Mouse (Mus musculus) CH12F3 (cell line): ENCODE results near the gene Vps37d.

ENCODE experiments used
- in situ Hi-C: fragments of 300-500 bp; cut with MboI; formaldehyde crosslinking; loops from 2 replicates; pipeline ENCODE4 v1.14.3; 2020; ENCODE audit warnings: low sequenced_read_pairs

Vps37d gene

DNA sequence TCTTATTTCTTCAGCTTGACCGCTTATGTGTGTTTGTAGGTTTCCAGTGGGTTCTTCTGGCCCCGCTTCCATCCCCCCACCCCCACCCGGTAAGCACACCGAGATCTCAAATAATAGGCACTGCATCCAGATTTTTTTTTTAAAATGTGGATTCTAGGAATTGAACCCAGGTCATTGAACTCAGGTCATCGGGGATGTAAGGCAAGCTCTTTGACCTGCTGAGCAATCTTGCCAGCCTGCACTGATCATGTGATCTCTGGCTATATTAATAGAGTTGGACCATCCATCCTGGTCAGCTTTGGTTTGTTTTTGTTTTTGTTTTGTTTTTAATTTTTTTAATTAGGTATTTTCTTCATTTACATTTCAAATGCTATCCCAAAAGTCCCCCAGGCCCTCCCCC lies 45.5 kb downstream of the Vps37d start:
- in situ Hi-C loops, result no loop called here

DNA sequence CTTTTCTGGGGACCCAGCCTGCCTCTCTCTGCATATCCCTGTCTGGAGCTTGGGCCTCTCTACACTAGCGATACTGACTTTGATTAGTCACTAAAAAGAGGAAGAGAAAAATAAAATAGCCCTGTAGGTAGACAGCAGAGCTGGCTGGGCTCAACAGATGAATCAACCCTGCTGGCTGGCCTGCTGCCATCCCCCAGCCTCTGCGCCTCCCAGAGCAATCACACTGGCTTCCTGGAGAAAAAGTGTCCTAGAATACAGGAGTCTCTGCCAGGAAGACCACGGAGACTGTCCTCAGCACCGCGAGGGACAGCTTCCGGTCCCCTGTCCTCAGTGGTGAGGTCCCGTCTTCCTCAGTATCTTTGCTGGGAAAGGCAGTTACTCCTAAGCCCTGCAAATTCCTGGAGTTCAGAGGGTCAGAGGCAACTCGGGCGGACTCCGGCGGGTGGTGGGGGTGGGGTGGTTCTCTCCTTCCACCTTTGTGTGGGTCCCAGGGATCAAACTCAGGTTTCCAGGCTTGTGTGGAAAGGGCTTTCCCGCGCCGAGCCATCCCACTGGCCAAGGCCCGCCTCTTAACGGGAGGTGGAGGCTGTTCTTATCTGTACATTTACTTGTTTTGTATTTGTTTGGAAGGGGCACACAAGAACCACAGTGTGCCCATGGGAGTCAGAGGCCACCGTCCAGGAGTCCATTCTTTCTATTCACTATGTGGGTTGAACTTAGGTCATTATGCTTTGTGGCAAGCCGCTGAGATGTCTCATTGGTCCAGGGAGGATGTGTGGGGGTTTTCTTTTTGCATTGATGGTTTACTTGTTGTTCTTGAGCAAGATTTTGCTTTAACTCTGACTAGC lies 48.8 kb downstream of the Vps37d start:
- in situ Hi-C loops, result no loop called here

DNA sequence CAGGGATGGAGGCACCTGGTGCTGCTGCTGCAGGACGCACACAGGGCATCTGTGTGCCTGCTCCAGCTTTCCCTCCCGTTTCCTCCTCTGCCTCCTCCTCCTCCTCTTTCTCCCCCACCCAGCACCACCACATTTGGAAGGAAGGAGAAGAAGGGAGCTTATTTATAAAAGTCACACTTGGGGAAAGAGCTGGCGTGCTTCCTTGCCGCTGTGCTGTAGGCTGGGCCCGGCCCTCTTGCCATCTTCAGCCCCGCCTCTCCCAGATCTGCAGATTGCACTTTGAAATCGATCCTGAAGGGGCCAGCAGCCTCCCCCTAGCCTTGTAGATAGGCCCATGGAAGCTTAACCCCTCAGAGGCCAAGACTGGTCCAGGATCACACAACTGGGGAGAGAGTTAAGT lies 52.2 kb downstream of the Vps37d start:
- in situ Hi-C loops, result no loop called here

DNA sequence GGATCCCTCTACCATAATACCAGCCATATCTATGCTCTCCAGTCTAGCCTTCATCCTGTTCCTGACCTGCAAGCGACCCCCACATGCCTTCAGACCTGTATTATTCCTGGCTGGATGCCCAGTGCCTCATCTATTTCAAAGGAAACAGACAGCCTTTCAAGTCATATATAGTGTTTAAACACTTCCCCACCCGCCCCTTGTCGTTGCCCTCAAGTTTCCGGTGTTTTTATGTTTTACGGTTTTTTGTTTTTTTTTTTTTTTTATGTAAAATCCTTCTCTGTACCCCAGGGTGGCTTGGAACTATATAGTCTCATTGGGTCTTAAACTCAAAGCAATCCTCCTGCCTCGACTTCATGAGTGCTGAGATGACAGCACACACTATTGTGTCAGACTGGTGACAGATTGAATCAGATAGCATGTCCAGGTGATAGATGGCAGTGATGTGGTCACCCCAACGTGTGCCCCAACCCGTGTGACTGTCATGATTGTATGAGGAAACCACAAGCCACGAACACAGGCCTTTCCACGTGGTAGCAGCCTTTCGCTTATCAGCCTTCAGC lies 53.3 kb downstream of the Vps37d start:
- in situ Hi-C loops, result no loop called here

DNA sequence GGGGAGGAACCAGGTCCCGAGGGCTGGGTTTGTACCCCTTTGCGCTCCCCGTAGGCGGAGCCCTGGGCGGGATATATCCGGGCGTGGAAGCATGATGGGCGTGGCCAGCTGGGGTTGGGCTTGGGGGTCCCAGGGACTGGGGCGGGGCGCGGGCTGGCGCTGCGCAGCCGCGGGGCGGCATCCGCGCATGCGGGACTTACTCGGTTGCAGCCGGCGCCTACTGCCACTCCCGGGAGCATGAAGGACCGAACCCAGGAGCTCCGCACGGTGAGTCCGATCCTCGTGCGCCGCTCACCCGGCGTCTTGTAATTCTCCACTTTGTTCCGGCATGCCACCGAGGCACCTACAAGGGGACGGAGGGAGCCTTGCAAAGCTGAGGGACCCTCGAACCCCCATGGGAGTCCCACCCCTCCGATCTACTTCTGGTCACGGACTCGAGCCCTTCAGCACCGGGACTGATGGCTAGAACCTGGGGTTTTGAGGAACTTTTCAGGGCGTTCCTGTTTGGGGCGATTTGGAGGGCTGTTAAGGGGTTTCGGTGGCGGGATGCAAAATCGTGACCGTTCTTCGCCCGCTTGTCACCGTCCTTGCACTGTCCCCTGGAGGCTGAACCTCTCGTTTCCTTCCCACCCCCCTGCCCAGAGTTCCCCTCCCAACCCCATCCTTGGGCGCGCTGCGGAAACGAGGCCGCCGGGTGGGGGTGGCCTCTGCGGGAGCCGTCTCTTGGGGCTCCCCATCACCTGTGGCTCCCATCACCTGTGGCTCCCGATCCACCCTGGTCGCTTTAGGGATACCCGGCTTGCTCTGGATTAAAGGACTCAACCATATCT lies 54.5 kb downstream of the Vps37d start, which contains the start of gene Stx1a:
Gene Stx1a, plus strand, starts transcription at position 139 of the 830 bp plus-strand sequence.
- in situ Hi-C loops, result no loop called here
